Comparison of ENCODE assay signal across 9 mouse cellular contexts in the genomic region with DNA sequence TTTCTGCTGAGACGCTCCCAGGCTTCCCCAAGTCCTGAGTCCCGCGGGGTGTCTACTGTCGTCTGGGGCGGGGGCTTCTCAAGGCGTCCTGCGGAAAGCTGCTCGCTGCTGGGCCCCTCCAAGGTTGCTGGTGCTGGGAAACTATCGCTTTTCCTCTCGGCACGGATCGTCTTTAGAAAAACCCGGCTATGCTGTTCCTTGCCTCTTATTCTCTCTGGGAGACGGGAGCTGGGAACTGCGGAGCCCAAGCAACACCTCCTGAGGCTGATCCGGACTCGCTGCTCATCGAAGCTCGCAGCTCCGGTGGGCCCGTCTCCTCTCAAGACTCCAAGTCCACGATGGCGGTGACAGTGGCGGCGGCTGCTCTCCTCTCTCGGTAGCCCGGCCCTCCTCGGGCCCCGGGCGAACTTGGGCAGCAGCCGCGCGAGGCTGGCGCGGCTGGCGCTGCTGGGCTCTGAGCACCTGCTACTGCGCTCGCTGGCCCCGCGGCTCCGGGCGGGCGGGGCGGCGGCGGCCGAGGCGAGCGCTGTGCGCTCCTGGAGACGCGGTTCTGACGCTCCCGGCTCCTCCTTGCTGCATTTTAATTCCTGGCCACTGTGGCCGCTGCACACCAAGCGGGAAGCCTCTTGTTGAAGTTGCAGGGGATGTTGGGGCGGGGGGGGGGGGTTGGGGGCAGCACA.
DNase-seq lines count a peak whose midpoint lies in the region; ATAC-seq lines count a peak whose summit lies in the region.
"Had no signal": no experiment of that assay in that cellular context is flagged by ENCODE, and none has a peak within 500 bp of the region (broad histone marks: within the 10 kb centered on the region; RNA-seq: fewer than 3 reads in every experiment).

No protein-coding gene starts in this region.

- peak; percentile 37 to 76 for DNase-seq in adrenal gland, adult (ENCODE audit: inconsistent age in 2 of 2, low spot score in 1 of 2)
- DNase-seq in adrenal gland, postnatal 4 days (ENCODE audit: low spot score in 2 of 2), result no peak
- peak; percentile 51 for DNase-seq in brain, embryonic 18.5 days (ENCODE audit: low read depth, low spot score)
- DNase-seq in forebrain, embryonic 11.5 days (ENCODE audit: low spot score), result peak; percentile 82
- DNase-seq in left cerebral cortex, postnatal 10 days (ENCODE audit: extremely low spot score in 1 of 2, low spot score in 2 of 2), result peak; percentile 59 to 81
- peak; percentile 77 for DNase-seq in neural tube, embryonic 10.5 days (ENCODE audit: extremely low spot score, low spot score)
- DNase-seq in spleen, adult 18-20 months, result no peak

- H3K9me3 ChIP-seq in forebrain, embryonic 11.5 days (ENCODE audit: control insufficient read depth, low read length), result no peaks in the 10 kb centered on the region
- no peaks in the 10 kb centered on the region for H3K9me3 ChIP-seq in hindbrain, embryonic 12.5 days (replicated peaks)

- H3K4me1 ChIP-seq in forebrain, embryonic 11.5 days (replicated peaks; ENCODE audit: control insufficient read depth, insufficient read depth, low read length), result peaks cover 3% of the 10 kb centered on the region; the same call in 1 of the 2 replicates
- peaks cover 20% of the 10 kb centered on the region for H3K4me1 ChIP-seq in hindbrain, embryonic 12.5 days

- no peak overlapping the region for H3K27ac ChIP-seq in forebrain, embryonic 11.5 days (ENCODE audit: low read depth, low read length)
- H3K27ac ChIP-seq in hindbrain, embryonic 12.5 days, result peak overlapping the region; percentile 74

- no peaks in the 10 kb centered on the region for H3K36me3 ChIP-seq in forebrain, embryonic 11.5 days (ENCODE audit: control insufficient read depth, insufficient read depth, low read length)
- no peaks in the 10 kb centered on the region for H3K36me3 ChIP-seq in hindbrain, embryonic 12.5 days

- under 1% methylated on average over 55 of the region's 57 CpGs for WGBS in forebrain, embryonic 11.5 days
- under 1% methylated on average over 57 of the region's 57 CpGs for WGBS in hindbrain, embryonic 12.5 days

- ATAC-seq in forebrain, embryonic 11.5 days (replicated peaks; ENCODE audit: low FRiP score), result peak; percentile 77
- ATAC-seq in hindbrain, embryonic 12.5 days (ENCODE audit: low FRiP score), result peak; percentile 76

- peak overlapping the region; percentile 57 for H3K9ac ChIP-seq in forebrain, embryonic 11.5 days (ENCODE audit: low read length)
- H3K9ac ChIP-seq in hindbrain, embryonic 12.5 days, result peak overlapping the region; percentile 74

- peaks cover 12% of the 10 kb centered on the region for H3K27me3 ChIP-seq in forebrain, embryonic 11.5 days (ENCODE audit: control insufficient read depth, insufficient read depth, low read length)
- H3K27me3 ChIP-seq in hindbrain, embryonic 12.5 days, result peaks cover 44% of the 10 kb centered on the region

- peak overlapping the region; percentile 50 for H3K4me3 ChIP-seq in forebrain, embryonic 11.5 days (ENCODE audit: low read depth, low read length)
- peak overlapping the region; percentile 67 for H3K4me3 ChIP-seq in hindbrain, embryonic 12.5 days
- H3K4me3 ChIP-seq: erythroblast, embryonic 14.5 days had no signal

- H3K4me2 ChIP-seq in forebrain, embryonic 11.5 days (ENCODE audit: low read depth, low read length, severe bottlenecking), result peak overlapping the region; percentile 96
- H3K4me2 ChIP-seq in hindbrain, embryonic 12.5 days (replicated peaks), result peak overlapping the region; percentile 98

- intact Hi-C loops in left cerebral cortex, postnatal 10 days (cut with DNase I), result loop anchor here (2.0 to 5.0 kb wide), 2 partner anchors 246 to 331 kb away; no protein-coding TSS in a partner anchor

Comparison
In these comparisons a context has a peak if more than half of its experiments do, and no peak if none do; other contexts are left out.
1. DNase-seq: peak in adrenal gland, adult (2 of 2), brain, embryonic 18.5 days (single experiment), forebrain, embryonic 11.5 days (single experiment), left cerebral cortex, postnatal 10 days (2 of 2) and neural tube, embryonic 10.5 days (single experiment); none in adrenal gland, postnatal 4 days (0 of 2) and spleen, adult 18-20 months (0 of 2).